Mouse (Mus musculus) neural tube, embryonic 14.5 days (tissue): ENCODE results near the gene Mc3r. TPM values are rescaled to one million over a fixed set of nuclear protein-coding genes. Genes with fewer than 3 reads are reported as not detected.

Experiments
- ATAC-seq: fragments of 200-750 bp; cut with Nextera tagmentation; 2 replicates; pipeline ENCODE4 v1.8.0; 2017; ENCODE audit warnings: low read depth, mild to moderate bottlenecking, moderate TSS enrichment, moderate library complexity
- H3K27ac ChIP-seq: fragments of 300-500 bp; sonication (generic); 2 replicates; pipeline ENCODE4 v1.5.1; 2014; ENCODE audit warnings: low read depth, mild to moderate bottlenecking, control low read depth, low read length, moderate library complexity, mixed read lengths
- H3K27me3 ChIP-seq: fragments of 300-500 bp; sonication (generic); 2 replicates; pipeline ENCODE4 v1.6.1; 2014; ENCODE audit warnings: low read length; ENCODE audit not compliant: control insufficient read depth, insufficient read depth
- H3K36me3 ChIP-seq: fragments of 300-500 bp; sonication (generic); 2 replicates; pipeline ENCODE4 v1.6.1; 2014; ENCODE audit warnings: low read length, mixed read lengths; ENCODE audit not compliant: control insufficient read depth, insufficient read depth
- H3K4me1 ChIP-seq: fragments of 300-500 bp; sonication (generic); 2 replicates; pipeline ENCODE4 v1.6.1; 2014; ENCODE audit warnings: low read length; ENCODE audit not compliant: control insufficient read depth, insufficient read depth
- H3K4me2 ChIP-seq: fragments of 300-500 bp; sonication (generic); 2 replicates; pipeline ENCODE4 v1.6.1; 2014; ENCODE audit warnings: mild to moderate bottlenecking, low read depth, low read length, control low read depth
- H3K4me3 ChIP-seq: fragments of 300-500 bp; sonication (generic); 2 replicates; pipeline ENCODE4 v1.5.1; 2014; ENCODE audit warnings: low read depth, low read length, control low read depth, mixed read lengths
- H3K9ac ChIP-seq: fragments of 300-500 bp; sonication (generic); replicated peaks from 2 replicates; pipeline ENCODE4 v1.6.1; 2014; ENCODE audit warnings: low read depth, mild to moderate bottlenecking, control low read depth, low read length, mixed read lengths
- H3K9me3 ChIP-seq: fragments of 300-500 bp; sonication (generic); 2 replicates; pipeline ENCODE4 v1.6.1; 2016; ENCODE audit warnings: low read length; ENCODE audit not compliant: control insufficient read depth
- WGBS: fragments of 180-500 bp; shearing (Covaris S2); extraction: QIAGEN DNeasy Blood & Tissue Kit; methylation state at CpG from one replicate; pipeline ENCODE4 v1.1.7; 2014; 5-methylcytosine and 5-hydroxymethylcytosine counted together
- polyA plus RNA-seq: library from polyadenylated mRNA; unstranded; fragments of >200 nt; fragmentation: Nextera tagmentation; extraction: Ambion mirVana; gene quantifications from 2 replicates; pipeline ENCODE4 v1.2.1, GENCODE M21; 2014

Gene Mc3r
- polyA plus RNA-seq, 1 experiment from 2014 or later = 0.12 TPM

- Histone ChIP-seq H3K27ac (no peak overlapping the region), H3K4me3 (no peak overlapping the region), H3K9ac (no peak overlapping the region), H3K27me3 (no peaks in the 10 kb centered on the region), H3K9me3 (no peaks in the 10 kb centered on the region), H3K4me1 (no peaks in the 10 kb centered on the region), H3K4me2 (no peak overlapping the region), H3K36me3 (no peaks in the 10 kb centered on the region)
- no peak for ATAC-seq
- 79% methylated on average over 5 of the region's 5 CpGs for WGBS
Measured at GRCm38 (mm10) chr2:172238220-172238619, 10.1 kb upstream of the Mc3r start.

GRCm38 (mm10) chr2:172241031-172241430 lies 7.3 kb upstream of the Mc3r start:
- WGBS = 27% methylated on average over 5 of the region's 5 CpGs
- no peak overlapping the region for H3K27ac ChIP-seq
- no peak overlapping the region for H3K4me2 ChIP-seq
- H3K4me1 ChIP-seq = no peaks in the 10 kb centered on the region
- no peaks in the 10 kb centered on the region for H3K36me3 ChIP-seq
- no peak overlapping the region for H3K9ac ChIP-seq
- no peak overlapping the region for H3K4me3 ChIP-seq
- no peaks in the 10 kb centered on the region for H3K27me3 ChIP-seq
- no peaks in the 10 kb centered on the region for H3K9me3 ChIP-seq
- no peak for ATAC-seq

- Histone ChIP-seq H3K9ac (no peak overlapping the region), H3K36me3 (no peaks in the 10 kb centered on the region), H3K9me3 (no peaks in the 10 kb centered on the region), H3K4me2 (no peak overlapping the region), H3K27me3 (peaks cover 3% of the 10 kb centered on the region; the same call in 1 of the 2 replicates), H3K4me1 (no peaks in the 10 kb centered on the region), H3K27ac (no peak overlapping the region), H3K4me3 (no peak overlapping the region)
- no peak for ATAC-seq
- WGBS = 80% methylated on average over 8 of the region's 8 CpGs
Measured at GRCm38 (mm10) chr2:172245497-172245896, 2.8 kb upstream of the Mc3r start.

- Histone ChIP-seq H3K4me1 (no peaks in the 10 kb centered on the region), H3K36me3 (no peaks in the 10 kb centered on the region), H3K9me3 (no peaks in the 10 kb centered on the region), H3K4me2 (no peak overlapping the region), H3K27ac (no peak overlapping the region), H3K9ac (no peak overlapping the region), H3K4me3 (no peak overlapping the region), H3K27me3 (peaks cover 3% of the 10 kb centered on the region; the same call in 1 of the 2 replicates)
- no peak for ATAC-seq
- 79% methylated on average over 14 of the region's 14 CpGs for WGBS
Measured at GRCm38 (mm10) chr2:172249336-172249735, 1.0 kb downstream of the Mc3r start.

GRCm38 (mm10) chr2:172256418-172256817 lies 8.1 kb downstream of the Mc3r start:
- Histone ChIP-seq H3K27me3 (no peaks in the 10 kb centered on the region), H3K4me2 (no peak overlapping the region), H3K9ac (no peak overlapping the region), H3K9me3 (no peaks in the 10 kb centered on the region), H3K27ac (no peak overlapping the region; the same call in 1 of the 2 replicates), H3K4me1 (no peaks in the 10 kb centered on the region), H3K36me3 (no peaks in the 10 kb centered on the region), H3K4me3 (no peak overlapping the region)
- WGBS = 67% methylated on average over 6 of the region's 6 CpGs
- ATAC-seq = peak; percentile 54; the same call in 1 of the 2 replicates

GRCm38 (mm10) chr2:172256956-172257355 lies 8.7 kb downstream of the Mc3r start:
- H3K9me3 ChIP-seq = no peaks in the 10 kb centered on the region
- no peaks in the 10 kb centered on the region for H3K4me1 ChIP-seq
- H3K4me2 ChIP-seq = no peak overlapping the region
- WGBS = 89% methylated on average over 5 of the region's 5 CpGs
- no peak overlapping the region for H3K9ac ChIP-seq
- H3K36me3 ChIP-seq = no peaks in the 10 kb centered on the region
- no peak overlapping the region for H3K27ac ChIP-seq
- no peaks in the 10 kb centered on the region for H3K27me3 ChIP-seq
- ATAC-seq = no peak
- H3K4me3 ChIP-seq = no peak overlapping the region

GRCm38 (mm10) chr2:172257471-172258065 lies 9.3 kb downstream of the Mc3r start:
- no peak overlapping the region for H3K9ac ChIP-seq
- no peaks in the 10 kb centered on the region for H3K36me3 ChIP-seq
- no peaks in the 10 kb centered on the region for H3K27me3 ChIP-seq
- no peaks in the 10 kb centered on the region for H3K9me3 ChIP-seq
- no peak overlapping the region for H3K4me3 ChIP-seq
- WGBS = 32% methylated on average over 11 of the region's 12 CpGs
- H3K4me1 ChIP-seq = no peaks in the 10 kb centered on the region
- H3K27ac ChIP-seq = no peak overlapping the region
- H3K4me2 ChIP-seq = no peak overlapping the region
- no peak for ATAC-seq

- ATAC-seq = no peak
- H3K9ac ChIP-seq = no peak overlapping the region
- H3K36me3 ChIP-seq = no peaks in the 10 kb centered on the region
- no peak overlapping the region for H3K4me2 ChIP-seq
- H3K4me1 ChIP-seq = no peaks in the 10 kb centered on the region
- WGBS = 83% methylated on average over 5 of the region's 5 CpGs
- H3K27me3 ChIP-seq = no peaks in the 10 kb centered on the region
- no peak overlapping the region for H3K27ac ChIP-seq
- H3K9me3 ChIP-seq = no peaks in the 10 kb centered on the region
- no peak overlapping the region for H3K4me3 ChIP-seq
Measured at GRCm38 (mm10) chr2:172260064-172260463, 11.8 kb downstream of the Mc3r start.

GRCm38 (mm10) chr2:172261441-172261840 lies 13.1 kb downstream of the Mc3r start:
- H3K4me2 ChIP-seq = no peak overlapping the region
- no peaks in the 10 kb centered on the region for H3K4me1 ChIP-seq
- 79% methylated on average over 4 of the region's 4 CpGs for WGBS
- H3K4me3 ChIP-seq = no peak overlapping the region
- no peaks in the 10 kb centered on the region for H3K36me3 ChIP-seq
- ATAC-seq = no peak
- H3K27me3 ChIP-seq = no peaks in the 10 kb centered on the region
- no peak overlapping the region for H3K9ac ChIP-seq
- H3K27ac ChIP-seq = no peak overlapping the region
- no peaks in the 10 kb centered on the region for H3K9me3 ChIP-seq
